Mouse (Mus musculus): ENCODE results near the gene Ccdc190. TPM values are rescaled to one million over a fixed set of nuclear protein-coding genes. Genes with fewer than 3 reads are reported as not detected.

Ccdc190 gene
- polyA plus RNA-seq, 1 experiment from 2014 or later, result 0.21 TPM

GRCm38 (mm10) chr1:169898607-169899006 is 29.8 kb upstream of the Ccdc190 start:
- Histone ChIP-seq H3K27me3 (ENCODE audit: control insufficient read depth, insufficient read depth, low read length) (no peaks in the 10 kb centered on the region), H3K4me3 (ENCODE audit: low read depth, low read length) (no peak overlapping the region), H3K4me2 (ENCODE audit: low read depth, low read length) (no peak overlapping the region), H3K4me1 (ENCODE audit: control insufficient read depth, insufficient read depth, low read length) (no peaks in the 10 kb centered on the region), H3K9ac (replicated peaks; ENCODE audit: low read length) (no peak overlapping the region), H3K9me3 (replicated peaks; ENCODE audit: control insufficient read depth, low read length) (no peaks in the 10 kb centered on the region), H3K27ac (replicated peaks; ENCODE audit: low read depth, low read length) (no peak overlapping the region), H3K36me3 (replicated peaks; ENCODE audit: control insufficient read depth, insufficient read depth, low read depth, low read length) (no peaks in the 10 kb centered on the region)
- 69% methylated on average over 7 of the region's 7 CpGs for WGBS
- ATAC-seq (replicated peaks; ENCODE audit: insufficient number of reproducible peaks, low FRiP score, low TSS enrichment, low read depth), result no peak
- no peak for DNase-seq (ENCODE audit: low spot score)

GRCm38 (mm10) chr1:169900771-169901336 is 27.6 kb upstream of the Ccdc190 start:
- no peak for DNase-seq (ENCODE audit: low spot score)

GRCm38 (mm10) chr1:169909163-169909562 is 19.3 kb upstream of the Ccdc190 start:
- H3K9ac ChIP-seq (replicated peaks; ENCODE audit: low read length), result no peak overlapping the region
- H3K4me3 ChIP-seq (ENCODE audit: low read depth, low read length), result no peak overlapping the region
- H3K4me2 ChIP-seq (ENCODE audit: low read depth, low read length), result no peak overlapping the region
- H3K9me3 ChIP-seq (replicated peaks; ENCODE audit: control insufficient read depth, low read length), result no peaks in the 10 kb centered on the region
- H3K27me3 ChIP-seq (ENCODE audit: control insufficient read depth, insufficient read depth, low read length), result no peaks in the 10 kb centered on the region
- no peak for ATAC-seq (replicated peaks; ENCODE audit: insufficient number of reproducible peaks, low FRiP score, low TSS enrichment, low read depth)
- no peak for DNase-seq (ENCODE audit: low spot score)
- H3K4me1 ChIP-seq (ENCODE audit: control insufficient read depth, insufficient read depth, low read length), result no peaks in the 10 kb centered on the region; the same call in 1 of the 2 replicates
- H3K36me3 ChIP-seq (replicated peaks; ENCODE audit: control insufficient read depth, insufficient read depth, low read depth, low read length), result no peaks in the 10 kb centered on the region
- 86% methylated on average over 5 of the region's 5 CpGs for WGBS
- no peak overlapping the region for H3K27ac ChIP-seq (replicated peaks; ENCODE audit: low read depth, low read length)

More at GRCm38 (mm10) chr1:169900771-169901336, 27.6 kb upstream of the Ccdc190 start:
- H3K9ac ChIP-seq (replicated peaks; ENCODE audit: low read length), result no peak overlapping the region
- no peaks in the 10 kb centered on the region for H3K4me1 ChIP-seq (ENCODE audit: control insufficient read depth, insufficient read depth, low read length)
- no peak overlapping the region for H3K4me2 ChIP-seq (ENCODE audit: low read depth, low read length)
- ATAC-seq (replicated peaks; ENCODE audit: insufficient number of reproducible peaks, low FRiP score, low TSS enrichment, low read depth), result no peak
- no peaks in the 10 kb centered on the region for H3K36me3 ChIP-seq (replicated peaks; ENCODE audit: control insufficient read depth, insufficient read depth, low read depth, low read length)
- H3K27ac ChIP-seq (replicated peaks; ENCODE audit: low read depth, low read length), result no peak overlapping the region
- 87% methylated on average over 3 of the region's 3 CpGs for WGBS
- no peak overlapping the region for H3K4me3 ChIP-seq (ENCODE audit: low read depth, low read length)
- no peaks in the 10 kb centered on the region for H3K27me3 ChIP-seq (ENCODE audit: control insufficient read depth, insufficient read depth, low read length)
- no peaks in the 10 kb centered on the region for H3K9me3 ChIP-seq (replicated peaks; ENCODE audit: control insufficient read depth, low read length)

GRCm38 (mm10) chr1:169909659-169910058 is 18.8 kb upstream of the Ccdc190 start:
- Histone ChIP-seq H3K27ac (replicated peaks; ENCODE audit: low read depth, low read length) (no peak overlapping the region), H3K9ac (replicated peaks; ENCODE audit: low read length) (no peak overlapping the region), H3K9me3 (replicated peaks; ENCODE audit: control insufficient read depth, low read length) (no peaks in the 10 kb centered on the region), H3K4me1 (ENCODE audit: control insufficient read depth, insufficient read depth, low read length) (no peaks in the 10 kb centered on the region; the same call in 1 of the 2 replicates), H3K27me3 (ENCODE audit: control insufficient read depth, insufficient read depth, low read length) (no peaks in the 10 kb centered on the region), H3K4me3 (ENCODE audit: low read depth, low read length) (no peak overlapping the region), H3K36me3 (replicated peaks; ENCODE audit: control insufficient read depth, insufficient read depth, low read depth, low read length) (no peaks in the 10 kb centered on the region), H3K4me2 (ENCODE audit: low read depth, low read length) (no peak overlapping the region)
- DNase-seq (ENCODE audit: low spot score) (no peak), ATAC-seq (replicated peaks; ENCODE audit: insufficient number of reproducible peaks, low FRiP score, low TSS enrichment, low read depth) (no peak)
- 88% methylated on average over 6 of the region's 6 CpGs for WGBS

GRCm38 (mm10) chr1:169910751-169911150 is 17.7 kb upstream of the Ccdc190 start:
- Histone ChIP-seq H3K27me3 (ENCODE audit: control insufficient read depth, insufficient read depth, low read length) (no peaks in the 10 kb centered on the region), H3K36me3 (replicated peaks; ENCODE audit: control insufficient read depth, insufficient read depth, low read depth, low read length) (no peaks in the 10 kb centered on the region), H3K4me2 (ENCODE audit: low read depth, low read length) (no peak overlapping the region), H3K27ac (replicated peaks; ENCODE audit: low read depth, low read length) (no peak overlapping the region), H3K4me1 (ENCODE audit: control insufficient read depth, insufficient read depth, low read length) (no peaks in the 10 kb centered on the region; the same call in 1 of the 2 replicates), H3K9ac (replicated peaks; ENCODE audit: low read length) (no peak overlapping the region), H3K4me3 (ENCODE audit: low read depth, low read length) (no peak overlapping the region), H3K9me3 (replicated peaks; ENCODE audit: control insufficient read depth, low read length) (no peaks in the 10 kb centered on the region)
- DNase-seq (ENCODE audit: low spot score), result no peak
- no peak; the same call in 1 of the 2 replicates for ATAC-seq (replicated peaks; ENCODE audit: insufficient number of reproducible peaks, low FRiP score, low TSS enrichment, low read depth)
- 84% methylated on average over 7 of the region's 7 CpGs for WGBS

GRCm38 (mm10) chr1:169911526-169911925 is 16.9 kb upstream of the Ccdc190 start:
- no peaks in the 10 kb centered on the region for H3K9me3 ChIP-seq (replicated peaks; ENCODE audit: control insufficient read depth, low read length)
- DNase-seq (ENCODE audit: low spot score) (peak; percentile 74), ATAC-seq (replicated peaks; ENCODE audit: insufficient number of reproducible peaks, low FRiP score, low TSS enrichment, low read depth) (no peak)
- no peaks in the 10 kb centered on the region for H3K36me3 ChIP-seq (replicated peaks; ENCODE audit: control insufficient read depth, insufficient read depth, low read depth, low read length)
- H3K4me2 ChIP-seq (ENCODE audit: low read depth, low read length), result no peak overlapping the region
- WGBS, result 40% methylated on average over 6 of the region's 6 CpGs
- no peak overlapping the region for H3K27ac ChIP-seq (replicated peaks; ENCODE audit: low read depth, low read length)
- H3K27me3 ChIP-seq (ENCODE audit: control insufficient read depth, insufficient read depth, low read length), result no peaks in the 10 kb centered on the region
- H3K4me1 ChIP-seq (ENCODE audit: control insufficient read depth, insufficient read depth, low read length), result no peaks in the 10 kb centered on the region; the same call in 1 of the 2 replicates
- no peak overlapping the region for H3K4me3 ChIP-seq (ENCODE audit: low read depth, low read length)
- no peak overlapping the region for H3K9ac ChIP-seq (replicated peaks; ENCODE audit: low read length)

GRCm38 (mm10) chr1:169916659-169917058 is 11.8 kb upstream of the Ccdc190 start:
- Histone ChIP-seq H3K4me3 (ENCODE audit: low read depth, low read length) (no peak overlapping the region), H3K9me3 (replicated peaks; ENCODE audit: control insufficient read depth, low read length) (no peaks in the 10 kb centered on the region), H3K36me3 (replicated peaks; ENCODE audit: control insufficient read depth, insufficient read depth, low read depth, low read length) (no peaks in the 10 kb centered on the region), H3K9ac (replicated peaks; ENCODE audit: low read length) (no peak overlapping the region), H3K27me3 (ENCODE audit: control insufficient read depth, insufficient read depth, low read length) (no peaks in the 10 kb centered on the region), H3K4me2 (ENCODE audit: low read depth, low read length) (no peak overlapping the region), H3K27ac (replicated peaks; ENCODE audit: low read depth, low read length) (no peak overlapping the region), H3K4me1 (ENCODE audit: control insufficient read depth, insufficient read depth, low read length) (no peaks in the 10 kb centered on the region; the same call in 1 of the 2 replicates)
- peak; percentile 50; the same call in 1 of the 2 replicates for ATAC-seq (replicated peaks; ENCODE audit: insufficient number of reproducible peaks, low FRiP score, low TSS enrichment, low read depth)
- no peak for DNase-seq (ENCODE audit: low spot score)
- WGBS, result 47% methylated on average over 7 of the region's 7 CpGs

GRCm38 (mm10) chr1:169917115-169917796 is 11.2 kb upstream of the Ccdc190 start:
- WGBS, result 62% methylated on average over 9 of the region's 9 CpGs
- Histone ChIP-seq H3K27me3 (ENCODE audit: control insufficient read depth, insufficient read depth, low read length) (no peaks in the 10 kb centered on the region), H3K4me1 (ENCODE audit: control insufficient read depth, insufficient read depth, low read length) (no peaks in the 10 kb centered on the region; the same call in 1 of the 2 replicates), H3K4me3 (ENCODE audit: low read depth, low read length) (no peak overlapping the region), H3K36me3 (replicated peaks; ENCODE audit: control insufficient read depth, insufficient read depth, low read depth, low read length) (no peaks in the 10 kb centered on the region), H3K9ac (replicated peaks; ENCODE audit: low read length) (no peak overlapping the region), H3K9me3 (replicated peaks; ENCODE audit: control insufficient read depth, low read length) (no peaks in the 10 kb centered on the region), H3K4me2 (ENCODE audit: low read depth, low read length) (no peak overlapping the region), H3K27ac (replicated peaks; ENCODE audit: low read depth, low read length) (no peak overlapping the region)
- ATAC-seq (replicated peaks; ENCODE audit: insufficient number of reproducible peaks, low FRiP score, low TSS enrichment, low read depth), result peak; percentile 7; the same call in 1 of the 2 replicates
- DNase-seq (ENCODE audit: low spot score), result no peak

Data from embryonic facial prominence, embryonic 11.5 days (tissue).